Mouse (Mus musculus) cerebral cortex, adult 2 months (tissue): ENCODE results near the gene Hipk1.

ENCODE experiments used
- WGBS: fragments of 180-500 bp; shearing (Covaris S2); methylation state at CpG from one replicate; pipeline ENCODE4 v1.1.7; 2018; 5-methylcytosine and 5-hydroxymethylcytosine counted together

The Hipk1 gene

GRCm38 (mm10) chr3:103715762-103716693 lies 75.3 kb downstream of the Hipk1 start:
- 41% methylated on average over 11 of the region's 11 CpGs for WGBS

GRCm38 (mm10) chr3:103714942-103715341 lies 76.4 kb downstream of the Hipk1 start:
- 83% methylated on average over 8 of the region's 8 CpGs for WGBS

GRCm38 (mm10) chr3:103714236-103714875 lies 77.0 kb downstream of the Hipk1 start:
- WGBS, result 84% methylated on average over 7 of the region's 7 CpGs

GRCm38 (mm10) chr3:103712196-103712595 lies 79.2 kb downstream of the Hipk1 start:
- 96% methylated on average over 4 of the region's 4 CpGs for WGBS

- WGBS, result 59% methylated on average over 5 of the region's 5 CpGs
Observed at GRCm38 (mm10) chr3:103709470-103710040, 81.8 kb downstream of the Hipk1 start.

- 92% methylated on average over 12 of the region's 12 CpGs for WGBS
Observed at GRCm38 (mm10) chr3:103705426-103705825, 85.9 kb downstream of the Hipk1 start.

- WGBS, result 66% methylated on average over 6 of the region's 6 CpGs
Observed at GRCm38 (mm10) chr3:103704661-103705060, 86.7 kb downstream of the Hipk1 start.

GRCm38 (mm10) chr3:103696388-103696925 lies 94.9 kb downstream of the Hipk1 start:
- WGBS, result 96% methylated on average over 1 of the region's 1 CpGs

GRCm38 (mm10) chr3:103695556-103695955 lies 95.8 kb downstream of the Hipk1 start:
- 69% methylated on average over 3 of the region's 3 CpGs for WGBS

GRCm38 (mm10) chr3:103690506-103690905 lies 100.9 kb downstream of the Hipk1 start:
- WGBS, result 85% methylated on average over 3 of the region's 3 CpGs
